Mouse (Mus musculus): Measurements from ENCODE around the gene C130032M10Rik. TPM values are rescaled to one million over a fixed set of nuclear protein-coding genes. Genes with fewer than 3 reads are reported as not detected.

The C130032M10Rik gene
- polyA plus RNA-seq (2014; fragmentation: Nextera tagmentation; extraction: Ambion mirVana): not detected in 2 replicates

DNA sequence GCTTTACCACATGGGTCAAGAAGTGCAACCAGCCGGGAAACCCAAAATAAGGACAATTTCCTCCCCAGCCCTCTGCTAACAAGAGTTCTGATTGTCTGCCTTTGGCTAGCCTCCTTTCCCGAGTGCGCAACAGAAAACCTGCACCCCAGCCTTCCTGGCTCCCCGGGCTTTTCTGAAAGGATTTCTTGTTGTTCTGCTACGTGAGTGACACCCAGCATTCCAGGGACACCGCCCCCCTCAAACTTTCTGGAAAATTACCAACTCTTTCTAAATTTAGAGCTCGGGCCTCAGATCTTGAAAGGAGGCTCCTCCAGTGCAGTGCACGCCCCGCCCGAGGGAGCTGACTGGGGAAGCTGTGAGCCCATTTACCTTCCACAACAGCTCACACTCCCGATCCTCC, at the start of gene C130032M10Rik:
Gene C130032M10Rik (plus strand): TSS at position 334 of the 400 bp plus-strand sequence.
- no peak within 1 kb of the TSS for H3K27ac ChIP-seq (ENCODE audit: low read depth, low read length)
- no peak within 1 kb of the TSS for H3K9ac ChIP-seq (ENCODE audit: low read length)
- H3K27me3 ChIP-seq (replicated peaks; ENCODE audit: control insufficient read depth, insufficient read depth, low read length): no peaks in the 10 kb centered on the region
- no peak within 1 kb of the TSS for H3K4me3 ChIP-seq (ENCODE audit: low read depth, low read length)
- H3K9me3 ChIP-seq (replicated peaks; ENCODE audit: control insufficient read depth, low read length): peaks cover 11% of the 10 kb centered on the region
- H3K4me2 ChIP-seq (ENCODE audit: low read length): no peak within 1 kb of the TSS
- DNase-seq (ENCODE audit: low spot score) (peak; percentile 5), ATAC-seq (no peak)
- WGBS: 71% methylated on average over 11 of the region's 11 CpGs
- no peaks in the 10 kb centered on the region for H3K4me1 ChIP-seq (ENCODE audit: control insufficient read depth, insufficient read depth, low read length)
- no peaks in the 10 kb centered on the region; the same call in 1 of the 2 replicates for H3K36me3 ChIP-seq (ENCODE audit: control insufficient read depth, insufficient read depth, low read length)

GRCm38 (mm10) chr9:114466871-114467270, 48.6 kb upstream of the C130032M10Rik start:
- ATAC-seq: no peak
- 73% methylated on average over 7 of the region's 7 CpGs for WGBS
- Histone ChIP-seq H3K27ac (ENCODE audit: low read depth, low read length) (no peak overlapping the region), H3K9me3 (replicated peaks; ENCODE audit: control insufficient read depth, low read length) (no peaks in the 10 kb centered on the region), H3K36me3 (ENCODE audit: control insufficient read depth, insufficient read depth, low read length) (peaks cover 8% of the 10 kb centered on the region; the same call in 1 of the 2 replicates), H3K9ac (ENCODE audit: low read length) (no peak overlapping the region), H3K4me1 (ENCODE audit: control insufficient read depth, insufficient read depth, low read length) (no peaks in the 10 kb centered on the region), H3K27me3 (replicated peaks; ENCODE audit: control insufficient read depth, insufficient read depth, low read length) (no peaks in the 10 kb centered on the region), H3K4me2 (ENCODE audit: low read length) (no peak overlapping the region), H3K4me3 (ENCODE audit: low read depth, low read length) (no peak overlapping the region)
- DNase-seq (ENCODE audit: low spot score): no peak

DNA sequence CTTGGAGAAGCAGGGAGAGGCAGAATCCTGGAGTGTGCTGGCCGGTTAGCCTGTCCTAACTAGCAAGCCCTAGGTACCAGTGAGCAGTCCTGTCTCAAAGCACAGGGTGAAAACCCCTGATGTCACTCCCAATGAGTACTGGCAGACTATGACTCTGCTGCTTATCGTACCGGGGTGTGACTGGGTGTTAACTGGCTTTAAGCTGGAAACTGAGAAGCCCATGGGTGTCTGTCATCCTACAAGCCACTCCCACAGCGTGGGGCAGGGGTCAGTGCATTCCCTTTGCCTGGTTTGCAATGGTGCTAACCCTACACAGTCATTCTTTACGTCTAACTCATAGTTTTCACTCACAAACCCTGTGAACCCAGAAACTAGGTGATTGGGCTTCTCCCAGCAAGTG, 47.3 kb upstream of the C130032M10Rik start:
- no peak overlapping the region for H3K4me2 ChIP-seq (ENCODE audit: low read length)
- no peaks in the 10 kb centered on the region for H3K27me3 ChIP-seq (replicated peaks; ENCODE audit: control insufficient read depth, insufficient read depth, low read length)
- no peak overlapping the region for H3K4me3 ChIP-seq (ENCODE audit: low read depth, low read length)
- no peak for DNase-seq (ENCODE audit: low spot score)
- WGBS: 91% methylated on average over 5 of the region's 5 CpGs
- peaks cover 8% of the 10 kb centered on the region; the same call in 1 of the 2 replicates for H3K36me3 ChIP-seq (ENCODE audit: control insufficient read depth, insufficient read depth, low read length)
- no peaks in the 10 kb centered on the region for H3K9me3 ChIP-seq (replicated peaks; ENCODE audit: control insufficient read depth, low read length)
- H3K4me1 ChIP-seq (ENCODE audit: control insufficient read depth, insufficient read depth, low read length): no peaks in the 10 kb centered on the region
- H3K27ac ChIP-seq (ENCODE audit: low read depth, low read length): no peak overlapping the region
- no peak overlapping the region for H3K9ac ChIP-seq (ENCODE audit: low read length)
- no peak for ATAC-seq

- WGBS: 95% methylated on average over 4 of the region's 4 CpGs
Observed at GRCm38 (mm10) chr9:114468701-114469100, 46.8 kb upstream of the C130032M10Rik start.

DNA sequence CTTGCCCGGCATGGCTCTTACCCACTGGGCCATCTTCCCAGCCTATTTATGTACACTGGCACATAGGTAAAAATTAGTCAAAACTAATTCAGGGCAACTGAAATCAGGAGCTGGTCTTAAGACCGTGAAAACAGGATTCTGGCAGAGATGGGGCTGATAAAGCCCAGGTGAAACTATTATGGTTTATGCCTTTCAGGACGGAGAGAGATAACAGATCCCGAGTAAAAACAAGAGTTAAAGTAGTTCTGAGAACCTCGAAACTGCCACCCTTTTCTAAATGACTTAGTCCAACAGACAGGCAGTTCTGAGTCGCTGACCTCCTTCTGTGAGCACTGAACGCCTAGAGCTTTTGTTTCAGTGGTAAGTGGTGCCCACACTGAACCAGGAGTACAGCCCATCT, 43.6 kb upstream of the C130032M10Rik start:
- DNase-seq (ENCODE audit: low spot score) (no peak), ATAC-seq (no peak)
- H3K4me1 ChIP-seq (ENCODE audit: control insufficient read depth, insufficient read depth, low read length): no peaks in the 10 kb centered on the region
- no peaks in the 10 kb centered on the region for H3K9me3 ChIP-seq (replicated peaks; ENCODE audit: control insufficient read depth, low read length)
- H3K36me3 ChIP-seq (ENCODE audit: control insufficient read depth, insufficient read depth, low read length): no peaks in the 10 kb centered on the region
- H3K4me2 ChIP-seq (ENCODE audit: low read length): no peak overlapping the region
- no peak overlapping the region for H3K9ac ChIP-seq (ENCODE audit: low read length)
- no peak overlapping the region for H3K4me3 ChIP-seq (ENCODE audit: low read depth, low read length)
- 79% methylated on average over 7 of the region's 7 CpGs for WGBS
- no peaks in the 10 kb centered on the region for H3K27me3 ChIP-seq (replicated peaks; ENCODE audit: control insufficient read depth, insufficient read depth, low read length)
- no peak overlapping the region for H3K27ac ChIP-seq (ENCODE audit: low read depth, low read length)

More at GRCm38 (mm10) chr9:114468701-114469100, 46.8 kb upstream of the C130032M10Rik start:
- no peaks in the 10 kb centered on the region for H3K4me1 ChIP-seq (ENCODE audit: control insufficient read depth, insufficient read depth, low read length)
- no peak overlapping the region for H3K4me3 ChIP-seq (ENCODE audit: low read depth, low read length)
- DNase-seq (ENCODE audit: low spot score) (no peak), ATAC-seq (no peak)
- no peak overlapping the region for H3K27ac ChIP-seq (ENCODE audit: low read depth, low read length)
- no peak overlapping the region for H3K4me2 ChIP-seq (ENCODE audit: low read length)
- no peak overlapping the region for H3K9ac ChIP-seq (ENCODE audit: low read length)
- H3K27me3 ChIP-seq (replicated peaks; ENCODE audit: control insufficient read depth, insufficient read depth, low read length): no peaks in the 10 kb centered on the region
- H3K36me3 ChIP-seq (ENCODE audit: control insufficient read depth, insufficient read depth, low read length): peaks cover 8% of the 10 kb centered on the region; the same call in 1 of the 2 replicates
- H3K9me3 ChIP-seq (replicated peaks; ENCODE audit: control insufficient read depth, low read length): no peaks in the 10 kb centered on the region

DNA sequence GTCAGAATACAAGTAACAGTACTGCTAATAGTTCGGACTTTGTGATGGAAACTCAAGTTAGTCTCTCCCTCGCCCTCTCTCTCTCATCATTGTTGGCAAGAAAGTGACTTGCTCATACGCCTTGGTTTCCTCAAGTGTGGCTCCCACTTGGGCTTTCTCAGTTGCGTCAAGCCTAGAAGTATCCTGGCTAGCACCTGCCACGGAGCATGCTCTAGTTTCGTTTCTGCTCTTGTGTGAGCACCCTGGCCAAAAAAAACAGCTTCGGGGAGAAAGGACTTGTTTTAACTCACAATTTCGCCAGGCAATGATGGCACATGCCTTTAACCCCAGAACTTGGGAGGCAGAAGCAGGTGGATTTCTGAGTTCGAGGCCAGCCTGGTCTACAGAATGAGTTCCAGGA, 38.5 kb upstream of the C130032M10Rik start:
- Histone ChIP-seq H3K4me2 (ENCODE audit: low read length) (no peak overlapping the region), H3K27ac (ENCODE audit: low read depth, low read length) (no peak overlapping the region)
- 90% methylated on average over 9 of the region's 9 CpGs for WGBS

DNA sequence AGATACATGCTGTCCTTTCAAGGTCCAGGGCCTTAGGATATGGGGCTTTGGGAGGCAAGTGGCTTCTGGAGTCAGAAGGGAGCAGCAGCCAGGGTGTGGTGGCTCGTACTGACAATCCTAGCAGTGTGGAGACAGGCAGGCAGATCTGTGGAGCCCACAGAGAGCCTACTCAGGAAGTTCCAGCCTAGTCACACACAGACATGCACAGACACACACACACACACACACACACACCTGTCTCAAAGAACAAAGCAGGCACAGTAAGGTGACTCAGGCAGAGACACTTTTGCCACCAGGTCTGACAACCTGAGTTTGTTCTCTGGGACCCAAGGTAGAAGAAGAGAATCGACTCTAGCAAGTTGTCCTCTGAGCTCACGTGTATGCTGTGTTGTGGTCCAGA, 34.6 kb upstream of the C130032M10Rik start:
- H3K9ac ChIP-seq (ENCODE audit: low read length): no peak overlapping the region
- WGBS: 87% methylated on average over 3 of the region's 3 CpGs
- no peaks in the 10 kb centered on the region for H3K4me1 ChIP-seq (ENCODE audit: control insufficient read depth, insufficient read depth, low read length)
- no peak overlapping the region for H3K27ac ChIP-seq (ENCODE audit: low read depth, low read length)
- no peak overlapping the region for H3K4me3 ChIP-seq (ENCODE audit: low read depth, low read length)
- DNase-seq (ENCODE audit: low spot score): no peak
- ATAC-seq: no peak
- H3K36me3 ChIP-seq (ENCODE audit: control insufficient read depth, insufficient read depth, low read length): no peaks in the 10 kb centered on the region
- H3K9me3 ChIP-seq (replicated peaks; ENCODE audit: control insufficient read depth, low read length): no peaks in the 10 kb centered on the region
- H3K27me3 ChIP-seq (replicated peaks; ENCODE audit: control insufficient read depth, insufficient read depth, low read length): no peaks in the 10 kb centered on the region
- H3K4me2 ChIP-seq (ENCODE audit: low read length): no peak overlapping the region

More for the DNA sequence above, 38.5 kb upstream of the C130032M10Rik start:
- Histone ChIP-seq H3K4me1 (ENCODE audit: control insufficient read depth, insufficient read depth, low read length) (no peaks in the 10 kb centered on the region), H3K9me3 (replicated peaks; ENCODE audit: control insufficient read depth, low read length) (no peaks in the 10 kb centered on the region), H3K4me3 (ENCODE audit: low read depth, low read length) (no peak overlapping the region), H3K27me3 (replicated peaks; ENCODE audit: control insufficient read depth, insufficient read depth, low read length) (no peaks in the 10 kb centered on the region), H3K36me3 (ENCODE audit: control insufficient read depth, insufficient read depth, low read length) (no peaks in the 10 kb centered on the region), H3K9ac (ENCODE audit: low read length) (no peak overlapping the region)
- DNase-seq (ENCODE audit: low spot score) (no peak), ATAC-seq (no peak)

- 92% methylated on average over 5 of the region's 5 CpGs for WGBS
- H3K36me3 ChIP-seq (ENCODE audit: control insufficient read depth, insufficient read depth, low read length): no peaks in the 10 kb centered on the region
Observed at GRCm38 (mm10) chr9:114484771-114485170, 30.7 kb upstream of the C130032M10Rik start.

GRCm38 (mm10) chr9:114486808-114487207, 28.7 kb upstream of the C130032M10Rik start:
- no peaks in the 10 kb centered on the region for H3K4me1 ChIP-seq (ENCODE audit: control insufficient read depth, insufficient read depth, low read length)
- no peak overlapping the region for H3K4me2 ChIP-seq (ENCODE audit: low read length)
- H3K9ac ChIP-seq (ENCODE audit: low read length): no peak overlapping the region
- DNase-seq (ENCODE audit: low spot score) (no peak), ATAC-seq (no peak)
- no peaks in the 10 kb centered on the region for H3K36me3 ChIP-seq (ENCODE audit: control insufficient read depth, insufficient read depth, low read length)
- 89% methylated on average over 4 of the region's 4 CpGs for WGBS
- no peak overlapping the region for H3K27ac ChIP-seq (ENCODE audit: low read depth, low read length)
- H3K9me3 ChIP-seq (replicated peaks; ENCODE audit: control insufficient read depth, low read length): no peaks in the 10 kb centered on the region
- no peaks in the 10 kb centered on the region for H3K27me3 ChIP-seq (replicated peaks; ENCODE audit: control insufficient read depth, insufficient read depth, low read length)
- H3K4me3 ChIP-seq (ENCODE audit: low read depth, low read length): no peak overlapping the region

More at GRCm38 (mm10) chr9:114484771-114485170, 30.7 kb upstream of the C130032M10Rik start:
- Histone ChIP-seq H3K27ac (ENCODE audit: low read depth, low read length) (no peak overlapping the region), H3K27me3 (replicated peaks; ENCODE audit: control insufficient read depth, insufficient read depth, low read length) (no peaks in the 10 kb centered on the region), H3K4me2 (ENCODE audit: low read length) (no peak overlapping the region), H3K9me3 (replicated peaks; ENCODE audit: control insufficient read depth, low read length) (no peaks in the 10 kb centered on the region), H3K4me3 (ENCODE audit: low read depth, low read length) (no peak overlapping the region), H3K9ac (ENCODE audit: low read length) (no peak overlapping the region), H3K4me1 (ENCODE audit: control insufficient read depth, insufficient read depth, low read length) (no peaks in the 10 kb centered on the region)
- no peak for ATAC-seq
- DNase-seq (ENCODE audit: low spot score): no peak

Data from forebrain, embryonic 14.5 days (tissue).